Mouse (Mus musculus): ENCODE measurements around the gene Gm14435. TPM values are rescaled to one million over a fixed set of nuclear protein-coding genes. Genes with fewer than 3 reads are reported as not detected.
"Not testable (repeated sequence)": the region's sequence is repeated elsewhere in the genome, so short reads cannot be mapped to it uniquely, and the experiment has no call there.

Gene Gm14435
- total RNA-seq (2017): 12.4 TPM in 1 of 2 replicates, not detected in the other

GRCm38 (mm10) chr2:176423294-176423693, at the start of gene Gm14435:
Gm14435 (plus strand) TSS chr2:176423594.
- ATAC-seq (replicated peaks in 1 of 2; ENCODE audit: insufficient read depth in 1 of 2, low FRiP score in 2 of 2, low TSS enrichment in 1 of 2, low read depth in 1 of 2, poor library complexity in 2 of 2, severe bottlenecking in 2 of 2): not testable (repeated sequence)

Other genes starting within 250 kb of the Gm14435 start
- 18.2 and 60.1 TPM in 2 replicates for gene 2210418O10Rik, start 197.0 kb upstream of the Gm14435 start, total RNA-seq (2017)
- gene Gm11009, start 104.1 kb upstream of the Gm14435 start, total RNA-seq (2017): not detected in 2 replicates
- 14.1 TPM in 1 of 2 replicates, not detected in the other for gene Gm14434, start 63.2 kb downstream of the Gm14435 start, total RNA-seq (2017)
- not detected in 2 replicates for gene Zfp967, start 97.5 kb downstream of the Gm14435 start, total RNA-seq (2017)
- 10.1 TPM in 1 of 2 replicates, not detected in the other for gene Gm14308, start 212.8 kb downstream of the Gm14435 start, total RNA-seq (2017)
- gene Zfp973, start 246.9 kb downstream of the Gm14435 start, total RNA-seq (2017): 6.9 and 18.6 TPM in 2 replicates

Data from hematopoietic stem cell, adult 5-6 weeks (primary cell).